Mouse (Mus musculus) Patski (cell line): ENCODE results near the gene Slc35e4. TPM values are rescaled to one million over a fixed set of nuclear protein-coding genes. Genes with fewer than 3 reads are reported as not detected.
"Not testable (repeated sequence)": the region's sequence is repeated elsewhere in the genome, so short reads cannot be mapped to it uniquely, and the experiment has no call there.

ENCODE experiments used
- ATAC-seq: fragments of 100-300 bp; one replicate; pipeline ENCODE4 v1.8.0; 2021
- CTCF ChIA-PET: fragments of 350-600 bp; sonication (Branson Sonifier 250); formaldehyde crosslinking; loops from one replicate; lab custom pipeline; 2022; ENCODE audit warnings: inconsistent platforms; lab: Charles Lee
- POLR2A ChIA-PET: fragments of 350-600 bp; sonication (Branson Sonifier 250); formaldehyde crosslinking; loops from one replicate; lab custom pipeline; 2022; ENCODE audit warnings: antibody characterized with exemption, inconsistent platforms; lab: Charles Lee
- DNase-seq: peaks from one replicate; pipeline ENCODE4 v3.0.0-alpha.2; 2011; ENCODE audit warnings: low read depth, low spot score
- H3K27me3 ChIP-seq: fragments of 371-371 bp; one replicate; pipeline ENCODE4 v1.5.1; 2021
- CTCF ChIP-seq: fragments of 100-300 bp; IDR thresholded peaks from one replicate; pipeline ENCODE4 v1.5.1; 2021
- in situ Hi-C: fragments of 300-500 bp; cut with MboI; formaldehyde crosslinking; loops from 3 replicates; pipeline ENCODE4 v1.11.1; 2018; ENCODE audit warnings: low pct_unique_long_range_greater_than_20kb, mixed read lengths
- polyA plus RNA-seq: library from polyadenylated mRNA; unstranded; gene quantifications from one replicate; pipeline ENCODE4 v1.2.3, GENCODE M21; 2021

Gene Slc35e4
- polyA plus RNA-seq, 1 experiment from 2014 or later, result 25.6 TPM

DNA sequence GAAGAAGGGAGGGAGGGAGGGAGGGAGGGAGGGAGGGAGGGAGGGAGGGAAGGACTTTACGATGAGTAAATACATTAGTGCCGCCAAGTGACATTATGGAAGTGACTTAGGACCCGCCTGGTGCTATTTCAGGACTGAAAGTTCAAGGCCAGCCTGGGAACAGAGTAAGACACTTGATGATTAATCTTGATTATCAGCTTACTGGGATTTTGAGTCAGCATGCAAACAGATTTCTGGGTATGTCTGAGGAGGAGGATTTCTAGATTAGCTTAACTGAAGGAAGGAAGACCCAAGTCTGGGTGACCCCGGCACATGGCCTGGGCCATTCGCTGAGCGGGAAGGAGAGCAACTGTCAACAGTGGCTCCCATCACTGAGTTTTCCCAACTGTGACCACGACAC lies 6.0 kb upstream of the Slc35e4 start:
- no peaks in the 10 kb centered on the region for H3K27me3 ChIP-seq
- in situ Hi-C loops, result no loop called here
- DNase-seq (no peak), ATAC-seq (no peak)
- POLR2A ChIA-PET, result no interaction called here
- TF ChIP-seq CTCF, result no peak
- CTCF ChIA-PET, result interaction anchor here (1.1 to 2.2 kb wide), 5 partner anchors 11 to 225 kb away, joined by 3 to 12 read pairs (median 3); partner anchors contain the start of gene Tcn2

- ATAC-seq (no peak), DNase-seq (no peak)
- TF ChIP-seq CTCF, result no peak
- POLR2A ChIA-PET, result no interaction called here
- in situ Hi-C loops, result no loop called here
- H3K27me3 ChIP-seq, result no peaks in the 10 kb centered on the region
- CTCF ChIA-PET, result interaction anchor here (0.9 to 1.0 kb wide), 2 partner anchors 26 to 37 kb away, joined by 3 to 6 read pairs; no protein-coding TSS in a partner anchor
These were observed 4.3 kb upstream of the Slc35e4 start for GRCm38 (mm10) chr11:3918738-3919137.

- ChIA-PET CTCF (interaction anchor here (0.8 to 3.3 kb wide), 11 partner anchors 8 to 116 kb away, joined by 3 to 17 read pairs (median 6); partner anchors contain the start of genes 4921536K21Rik and Dusp18), POLR2A (interaction anchor here (1.1 to 2.0 kb wide), 5 partner anchors 10 to 99 kb away, joined by 3 to 12 read pairs (median 4); no protein-coding TSS in a partner anchor)
- no peak for TF ChIP-seq CTCF
- no peak for DNase-seq
- in situ Hi-C loops, result no loop called here
- H3K27me3 ChIP-seq, result no peaks in the 10 kb centered on the region
- peak; percentile 77 for ATAC-seq
These were observed 952 bp downstream of the Slc35e4 start for GRCm38 (mm10) chr11:3913316-3914108.

DNA sequence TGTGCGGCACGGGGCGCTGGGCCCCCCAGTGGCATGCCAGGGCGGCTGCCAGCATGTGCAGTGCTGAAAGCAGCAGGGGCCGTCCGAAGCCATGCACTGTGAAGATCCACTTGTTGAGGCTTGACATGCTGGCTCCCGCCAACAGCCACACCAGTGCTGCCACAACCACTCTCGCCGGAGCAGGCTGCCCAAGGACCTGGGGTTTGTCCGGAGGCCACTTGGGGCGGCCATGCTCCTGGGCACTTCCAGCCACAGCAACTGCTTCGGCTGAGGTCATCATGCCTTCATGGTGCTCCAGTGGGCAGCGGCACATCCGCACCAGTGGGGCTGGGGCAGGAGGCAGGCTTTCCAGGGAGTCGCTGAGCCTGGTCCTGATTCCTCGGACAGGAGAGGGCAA lies 1.6 kb downstream of the Slc35e4 start:
- in situ Hi-C loops, result no loop called here
- ATAC-seq (peak; percentile 32), DNase-seq (no peak)
- no peak for TF ChIP-seq CTCF
- CTCF ChIA-PET, result interaction anchor here (3.2 to 3.3 kb wide), 2 partner anchors 10 to 34 kb away, joined by 15 to 17 read pairs; no protein-coding TSS in a partner anchor
- no peaks in the 10 kb centered on the region for H3K27me3 ChIP-seq
- POLR2A ChIA-PET, result interaction anchor here (2.0 kb wide), 1 partner anchor 10 kb away, joined by 12 read pairs; no protein-coding TSS in a partner anchor

- POLR2A ChIA-PET, result no interaction called here
- CTCF ChIA-PET, result interaction anchor here (1.3 to 3.2 kb wide), 2 partner anchors 10 kb away, joined by 6 to 15 read pairs; no protein-coding TSS in a partner anchor
- ATAC-seq (no peak), DNase-seq (no peak)
- TF ChIP-seq CTCF, result no peak
- no peaks in the 10 kb centered on the region for H3K27me3 ChIP-seq
- in situ Hi-C loops, result no loop called here
These were observed 2.2 kb downstream of the Slc35e4 start for GRCm38 (mm10) chr11:3912100-3912874.

GRCm38 (mm10) chr11:3911440-3911839 lies 3.0 kb downstream of the Slc35e4 start:
- DNase-seq, H3K27me3 ChIP-seq, ATAC-seq, in situ Hi-C loops: not testable (repeated sequence)
- CTCF ChIA-PET, result interaction anchor here (1.0 to 1.3 kb wide), 4 partner anchors 9 to 25 kb away, joined by 3 to 6 read pairs (median 4); no protein-coding TSS in a partner anchor
- POLR2A ChIA-PET, result interaction anchor here (0.6 to 1.0 kb wide), 2 partner anchors 9 to 399 kb away, joined by 4 to 5 read pairs; no protein-coding TSS in a partner anchor

GRCm38 (mm10) chr11:3910513-3911310 lies 3.8 kb downstream of the Slc35e4 start:
- CTCF ChIA-PET, result interaction anchor here (1.0 to 1.3 kb wide), 4 partner anchors 8 to 24 kb away, joined by 3 to 6 read pairs (median 4); no protein-coding TSS in a partner anchor
- no peak for ATAC-seq
- H3K27me3 ChIP-seq, result no peaks in the 10 kb centered on the region
- TF ChIP-seq CTCF, result no peak
- in situ Hi-C loops, result no loop called here
- POLR2A ChIA-PET, result interaction anchor here (0.6 to 1.0 kb wide), 3 partner anchors 8 to 399 kb away, joined by 3 to 5 read pairs (median 4); no protein-coding TSS in a partner anchor
- DNase-seq, result no peak

- POLR2A ChIA-PET, result no interaction called here
- ATAC-seq, result no peak
These were observed 5.2 kb downstream of the Slc35e4 start for GRCm38 (mm10) chr11:3909236-3909635.

GRCm38 (mm10) chr11:3905446-3905845 lies 9.0 kb downstream of the Slc35e4 start:
- no peaks in the 10 kb centered on the region for H3K27me3 ChIP-seq
- POLR2A ChIA-PET, result no interaction called here
- CTCF ChIA-PET, result interaction anchor here (1.7 to 1.9 kb wide), 2 partner anchors 9 to 16 kb away, joined by 5 to 7 read pairs; partner anchors contain the start of gene Slc35e4
- peak; percentile 34 for ATAC-seq
- TF ChIP-seq CTCF, result no peak
- in situ Hi-C loops, result no loop called here
- no peak for DNase-seq

More at GRCm38 (mm10) chr11:3909236-3909635, 5.2 kb downstream of the Slc35e4 start:
- CTCF ChIA-PET, result no interaction called here
- no peak for DNase-seq
- no peak for TF ChIP-seq CTCF
- H3K27me3 ChIP-seq, result no peaks in the 10 kb centered on the region
- in situ Hi-C loops, result no loop called here
